Mouse (Mus musculus) CH12.LX (cell line): Measurements from ENCODE around the gene Aff3. TPM values are rescaled to one million over a fixed set of nuclear protein-coding genes. Genes with fewer than 3 reads are reported as not detected.
A peak's percentile ranks its signal among the peaks of the same experiment; 100 is the strongest.
"Not testable (repeated sequence)": the region's sequence is repeated elsewhere in the genome, so short reads cannot be mapped to it uniquely, and the experiment has no call there.

Source experiments
- DNase-seq: peaks from one replicate; pipeline ENCODE4 v3.0.0-alpha.2; 2013; ENCODE audit errors: extremely low read depth
- H3K27ac ChIP-seq: 2 replicates; pipeline ENCODE4 v1.5.1; 2012; ENCODE audit warnings: low read depth, mild to moderate bottlenecking, control low read depth, moderate library complexity; ENCODE audit not compliant: insufficient read depth
- H3K27me3 ChIP-seq: replicated peaks from 2 replicates; pipeline ENCODE3; 2012; ENCODE audit warnings: inconsistent platforms
- H3K36me3 ChIP-seq, 2 experiments: replicated peaks in 1 of 2; 2 replicates each; pipeline versions ENCODE3 to v1.6.1; 2012; ENCODE audit warnings: inconsistent platforms in 1 of 2, low read length in 1 of 2, mild to moderate bottlenecking in 1 of 2, mixed read lengths in 1 of 2, moderate library complexity in 1 of 2; ENCODE audit not compliant: control insufficient read depth in 1 of 2, insufficient read depth in 1 of 2
- H3K4me1 ChIP-seq, 2 experiments: 2 replicates each; pipeline ENCODE4 v1.6.1; 2012; ENCODE audit warnings: inconsistent platforms in 1 of 2, moderate library complexity in 1 of 2; ENCODE audit not compliant: insufficient read depth in 2 of 2, control insufficient read depth in 1 of 2
- H3K4me2 ChIP-seq: 2 replicates; pipeline ENCODE4 v1.6.1; 2012; ENCODE audit warnings: low read depth, mild to moderate bottlenecking, control low read depth; ENCODE audit not compliant: poor library complexity, insufficient read depth, severe bottlenecking
- H3K4me3 ChIP-seq, 3 experiments: fragments of 150-350 bp in 1 of 3; sonication (generic) in 1 of 3; replicated peaks in 1 of 3; 2 replicates each; pipeline versions ENCODE3 to v1.5.1; 2011 to 2012; ENCODE audit warnings: low read depth in 2 of 3, low read length in 2 of 3, mild to moderate bottlenecking in 2 of 3, moderate library complexity in 2 of 3, control low read depth in 1 of 3, improper control_type of control experiment in 1 of 3, inconsistent platforms in 1 of 3, mixed read lengths in 1 of 3; ENCODE audit not compliant: poor library complexity in 1 of 3
- H3K79me2 ChIP-seq: replicated peaks from 2 replicates; pipeline ENCODE4 v1.6.1; 2012; ENCODE audit warnings: mild to moderate bottlenecking, moderate library complexity; ENCODE audit not compliant: control insufficient read depth, poor library complexity, insufficient read depth, severe bottlenecking; ENCODE audit errors: extremely low read depth
- H3K9ac ChIP-seq: 2 replicates; pipeline ENCODE4 v1.6.1; 2012; ENCODE audit warnings: low read depth, mild to moderate bottlenecking, control low read depth, moderate library complexity; ENCODE audit not compliant: insufficient read depth
- H3K9me3 ChIP-seq: replicated peaks from 2 replicates; pipeline ENCODE3; 2012; ENCODE audit warnings: low read length, inconsistent platforms, mixed read lengths
- BHLHE40 ChIP-seq: IDR thresholded peaks from 2 replicates; pipeline ENCODE4 v1.6.1; 2011; ENCODE audit warnings: mild to moderate bottlenecking, low read depth, low read length, improper control_type of control experiment
- CHD1 ChIP-seq: IDR thresholded peaks from 2 replicates; pipeline ENCODE4 v1.6.1; 2012; ENCODE audit warnings: low read depth, low read length, improper control_type of control experiment, inconsistent platforms
- ELF1 ChIP-seq: IDR thresholded peaks from 2 replicates; pipeline ENCODE4 v1.6.1; 2014; ENCODE audit warnings: low read depth, mild to moderate bottlenecking, inconsistent platforms, low read length, improper control_type of control experiment
- GABPA ChIP-seq: IDR thresholded peaks from 2 replicates; pipeline ENCODE4 v1.6.1; 2012; ENCODE audit warnings: low read depth, low read length, improper control_type of control experiment, inconsistent platforms; ENCODE audit not compliant: insufficient replicate concordance
- HCFC1 ChIP-seq: IDR thresholded peaks from 2 replicates; pipeline ENCODE4 v1.6.1; 2012; ENCODE audit warnings: low read depth, mild to moderate bottlenecking, inconsistent platforms, low read length, improper control_type of control experiment
- IRF4 ChIP-seq: IDR thresholded peaks from 2 replicates; pipeline ENCODE4 v1.6.1; 2014; ENCODE audit warnings: low read depth, mild to moderate bottlenecking, inconsistent platforms, low read length, improper control_type of control experiment
- JUN ChIP-seq: IDR thresholded peaks from 2 replicates; pipeline ENCODE4 v1.6.1; 2011; ENCODE audit warnings: low read depth, mild to moderate bottlenecking, low read length, improper control_type of control experiment, moderate library complexity; ENCODE audit not compliant: insufficient read depth
- KAT2A ChIP-seq: IDR thresholded peaks from 2 replicates; pipeline ENCODE4 v1.6.1; 2012; ENCODE audit warnings: low read length, improper control_type of control experiment, inconsistent platforms; ENCODE audit not compliant: insufficient replicate concordance
- MAZ ChIP-seq: IDR thresholded peaks from 2 replicates; pipeline ENCODE4 v1.6.1; 2012; ENCODE audit warnings: low read depth, mild to moderate bottlenecking, inconsistent platforms, low read length, improper control_type of control experiment, moderate library complexity
- MEF2A ChIP-seq: IDR thresholded peaks from 2 replicates; pipeline ENCODE4 v1.6.1; 2014; ENCODE audit warnings: low read depth, mild to moderate bottlenecking, inconsistent platforms, low read length, improper control_type of control experiment, borderline replicate concordance
- MXI1 ChIP-seq: IDR thresholded peaks from 2 replicates; pipeline ENCODE4 v1.6.1; 2011; ENCODE audit warnings: mild to moderate bottlenecking, low read depth, low read length, improper control_type of control experiment
- MYC ChIP-seq: IDR thresholded peaks from 2 replicates; pipeline ENCODE4 v1.6.1; 2011; ENCODE audit warnings: low read depth, mild to moderate bottlenecking, improper control_type of control experiment, low read length
- NELFE ChIP-seq: IDR thresholded peaks from 2 replicates; pipeline ENCODE4 v1.6.1; 2011; ENCODE audit warnings: low read depth, low read length, improper control_type of control experiment
- PAX5 ChIP-seq: IDR thresholded peaks from 2 replicates; pipeline ENCODE4 v1.6.1; 2012; ENCODE audit warnings: low read length, inconsistent platforms, mixed read lengths
- POLR2AphosphoS2 ChIP-seq: IDR thresholded peaks from 2 replicates; pipeline ENCODE4 v1.6.1; 2011; ENCODE audit warnings: low read depth, low read length, improper control_type of control experiment
- RAD21 ChIP-seq: IDR thresholded peaks from 2 replicates; pipeline ENCODE4 v1.6.1; 2011; ENCODE audit warnings: low read depth, mild to moderate bottlenecking, low read length, improper control_type of control experiment, moderate library complexity
- RCOR1 ChIP-seq: conservative IDR thresholded peaks from 2 replicates; pipeline ENCODE4 v1.6.1; 2012; ENCODE audit warnings: low read depth, mild to moderate bottlenecking, inconsistent platforms, low read length, improper control_type of control experiment
- SIN3A ChIP-seq: IDR thresholded peaks from 2 replicates; pipeline ENCODE4 v1.6.1; 2012; ENCODE audit warnings: low read length, improper control_type of control experiment, inconsistent platforms
- TBP ChIP-seq: conservative IDR thresholded peaks from 2 replicates; pipeline ENCODE4 v1.6.1; 2011; ENCODE audit warnings: low read depth, low read length, improper control_type of control experiment
- TCF12 ChIP-seq: IDR thresholded peaks from 2 replicates; pipeline ENCODE4 v1.6.1; 2014; ENCODE audit warnings: low read depth, mild to moderate bottlenecking, inconsistent platforms, low read length, improper control_type of control experiment
- UBTF ChIP-seq: IDR thresholded peaks from 2 replicates; pipeline ENCODE4 v1.6.1; 2012; ENCODE audit warnings: low read depth, mild to moderate bottlenecking, inconsistent platforms, low read length, improper control_type of control experiment, moderate library complexity
- USF1 ChIP-seq: IDR thresholded peaks from 2 replicates; pipeline ENCODE4 v1.6.1; 2014; ENCODE audit warnings: low read depth, mild to moderate bottlenecking, inconsistent platforms, low read length, improper control_type of control experiment
- USF2 ChIP-seq: conservative IDR thresholded peaks from 2 replicates; pipeline ENCODE4 v1.6.1; 2011; ENCODE audit warnings: low read depth, low read length, improper control_type of control experiment
- ZMIZ1 ChIP-seq: IDR thresholded peaks from 2 replicates; pipeline ENCODE4 v1.6.1; 2012; ENCODE audit warnings: low read depth, mild to moderate bottlenecking, inconsistent platforms, low read length, improper control_type of control experiment
- ZNF384 ChIP-seq: IDR thresholded peaks from 2 replicates; pipeline ENCODE4 v1.6.1; 2012; ENCODE audit warnings: low read depth, low read length, improper control_type of control experiment, inconsistent platforms
- dilution Hi-C: fragments of 300-500 bp; cut with MboI; formaldehyde crosslinking; loops from 2 replicates; pipeline ENCODE4 v1.14.3; 2020; ENCODE audit warnings: low sequenced_read_pairs; ENCODE audit not compliant: extremely low pct_unique_long_range_greater_than_20kb, extremely low pct_ligation_motif_present
- in situ Hi-C: fragments of 300-500 bp; cut with MboI; formaldehyde crosslinking; loops from 3 replicates; pipeline ENCODE4 v1.14.3; 2019; ENCODE audit warnings: low sequenced_read_pairs, low pct_ligation_motif_present, low pct_unique_long_range_greater_than_20kb, mixed read lengths
- polyA plus RNA-seq: library from polyadenylated mRNA; unstranded; fragments of >175 nt; gene quantifications from 2 replicates; pipeline ENCODE4 v1.2.1, GENCODE M21; 2012; ENCODE audit warnings: low read depth; ENCODE audit not compliant: insufficient read length
- total RNA-seq, 2 experiments: library from RNA; depleted of rRNA; stranded (reverse); fragments of 300-350 nt in 1 of 2; fragments of >200 nt in 1 of 2; gene quantifications; 2 replicates each; pipeline ENCODE4 v1.2.3; 2012 to 2014

Gene Aff3
- total and polyA plus RNA-seq, 3 experiments: 5.1 to 29.9 (median 7.7) TPM

DNA sequence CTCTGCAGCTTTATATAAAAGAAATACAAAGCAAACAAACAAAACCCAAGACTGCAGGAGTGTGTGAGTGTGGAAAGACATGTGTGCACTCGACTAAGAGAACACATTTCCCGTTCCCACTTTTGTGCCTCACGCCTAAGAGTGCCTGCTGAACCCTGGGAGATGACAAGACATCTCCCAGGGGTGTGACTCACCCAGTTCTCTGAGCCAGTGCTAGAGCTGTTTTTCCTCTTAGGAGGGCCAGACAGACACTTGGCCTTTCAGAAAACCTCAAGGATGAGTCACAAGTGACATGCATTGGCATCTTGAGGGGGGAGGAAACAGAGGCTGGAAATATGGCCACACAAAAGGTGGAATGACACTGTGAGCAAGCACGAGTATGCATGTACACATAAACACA lies 227.1 kb downstream of the Aff3 start:
- H3K27me3 ChIP-seq: no peaks in the 10 kb centered on the region
- H3K4me3 ChIP-seq: no peak overlapping the region
- dilution Hi-C loops (no loop called here), in situ Hi-C loops (no loop called here)
- no peak overlapping the region for H3K4me2 ChIP-seq
- H3K27ac ChIP-seq: no peak overlapping the region
- TF ChIP-seq CHD1 (no peak), POLR2AphosphoS2 (no peak), GABPA (no peak), RAD21 (no peak), ZMIZ1 (no peak), SIN3A (no peak), MAZ (no peak), TBP (no peak), HCFC1 (no peak), BHLHE40 (no peak), USF1 (no peak), USF2 (no peak), ZNF384 (no peak), TCF12 (no peak), IRF4 (no peak), MYC (no peak), MEF2A (no peak), NELFE (no peak), MXI1 (no peak)
- no peak overlapping the region for H3K9ac ChIP-seq
- no peaks in the 10 kb centered on the region for H3K9me3 ChIP-seq
- DNase-seq: peak; percentile 24
- peaks cover 3 to 45% of the 10 kb centered on the region in 2 experiments for H3K4me1 ChIP-seq
- H3K79me2 ChIP-seq: no peaks in the 10 kb centered on the region
- peaks cover 0 to 52% of the 10 kb centered on the region in 2 experiments for H3K36me3 ChIP-seq

GRCm38 (mm10) chr1:38436471-38437340 lies 228.0 kb downstream of the Aff3 start:
- Histone ChIP-seq H3K79me2 (no peaks in the 10 kb centered on the region), H3K9ac (no peak overlapping the region), H3K4me2 (no peak overlapping the region), H3K4me3 (no peak overlapping the region), H3K9me3 (no peaks in the 10 kb centered on the region), H3K4me1 (peaks cover 3 to 41% of the 10 kb centered on the region in 2 experiments), H3K27ac (no peak overlapping the region), H3K27me3 (no peaks in the 10 kb centered on the region), H3K36me3 (peaks cover 0 to 49% of the 10 kb centered on the region in 2 experiments)
- DNase-seq: no peak
- dilution Hi-C loops: no loop called here
- in situ Hi-C loops: no loop called here
- TF ChIP-seq IRF4: no peak
- no peak for TF ChIP-seq CHD1
- no peak for TF ChIP-seq POLR2AphosphoS2
- TF ChIP-seq UBTF: no peak
- TF ChIP-seq JUN: no peak
- TF ChIP-seq GABPA: no peak
- no peak for TF ChIP-seq RCOR1
- TF ChIP-seq TCF12: no peak
- no peak for TF ChIP-seq HCFC1
- no peak for TF ChIP-seq KAT2A
- TF ChIP-seq RAD21: no peak
- no peak for TF ChIP-seq BHLHE40
- no peak for TF ChIP-seq MXI1
- TF ChIP-seq PAX5: no peak
- no peak for TF ChIP-seq ELF1

DNA sequence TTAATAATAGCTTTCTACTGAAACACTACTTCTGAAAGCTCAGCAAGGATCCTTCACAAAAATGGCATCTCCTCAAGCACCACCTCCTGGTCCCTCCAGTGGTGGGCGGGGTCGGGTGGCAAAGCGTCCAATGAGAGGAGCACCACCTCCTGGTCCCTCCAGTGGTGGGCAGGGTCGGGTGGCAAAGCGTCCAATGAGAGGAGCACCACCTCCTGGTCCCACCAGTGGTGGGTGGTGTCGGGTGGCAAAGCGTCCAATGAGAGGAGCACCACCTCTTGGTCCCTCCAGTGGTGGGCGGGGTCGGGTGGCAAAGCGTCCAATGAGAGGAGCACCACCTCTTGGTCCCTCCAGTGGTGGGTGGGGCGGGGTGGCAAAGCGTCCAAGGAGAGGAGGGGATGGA lies 234.4 kb downstream of the Aff3 start:
- Histone ChIP-seq H3K4me1 (peaks cover 2 to 25% of the 10 kb centered on the region in 2 experiments; a peak in 3 of 4 replicates), H3K36me3 (peaks cover 0 to 59% of the 10 kb centered on the region in 2 experiments)
- H3K4me2 ChIP-seq, H3K9ac ChIP-seq, H3K79me2 ChIP-seq, dilution Hi-C loops, in situ Hi-C loops, H3K9me3 ChIP-seq, H3K27ac ChIP-seq, H3K4me3 ChIP-seq, H3K27me3 ChIP-seq: not testable (repeated sequence)
- DNase-seq: peak; percentile 19
